Mouse (Mus musculus) liver, embryonic 15.5 days (tissue): ENCODE results near the gene Htr1d. TPM values are rescaled to one million over a fixed set of nuclear protein-coding genes. Genes with fewer than 3 reads are reported as not detected.
A peak's percentile ranks its signal among the peaks of the same experiment; 100 is the strongest.

ENCODE experiments used
- ATAC-seq: fragments of 200-750 bp; cut with Nextera tagmentation; 2 replicates; pipeline ENCODE4 v1.8.0; 2017; ENCODE audit warnings: moderate number of reproducible peaks, mild to moderate bottlenecking, moderate library complexity; ENCODE audit not compliant: insufficient read depth
- H3K27ac ChIP-seq: fragments of 300-500 bp; sonication (generic); replicated peaks from 2 replicates; pipeline ENCODE4 v1.5.1; 2015; ENCODE audit warnings: mild to moderate bottlenecking, inconsistent platforms
- H3K27me3 ChIP-seq: fragments of 300-500 bp; sonication (generic); 2 replicates; pipeline ENCODE4 v1.6.1; 2015; ENCODE audit warnings: mild to moderate bottlenecking, inconsistent platforms
- H3K36me3 ChIP-seq: fragments of 300-500 bp; sonication (generic); replicated peaks from 2 replicates; pipeline ENCODE4 v1.6.1; 2015; ENCODE audit warnings: moderate library complexity, mild to moderate bottlenecking, inconsistent platforms
- H3K4me1 ChIP-seq: fragments of 300-500 bp; sonication (generic); replicated peaks from 2 replicates; pipeline ENCODE4 v1.6.1; 2015; ENCODE audit warnings: inconsistent platforms
- H3K4me2 ChIP-seq: fragments of 300-500 bp; sonication (generic); 2 replicates; pipeline ENCODE4 v1.6.1; 2015; ENCODE audit warnings: moderate library complexity, mild to moderate bottlenecking, inconsistent platforms
- H3K4me3 ChIP-seq: fragments of 300-500 bp; sonication (generic); replicated peaks from 2 replicates; pipeline ENCODE4 v1.5.1; 2015; ENCODE audit warnings: mild to moderate bottlenecking, inconsistent platforms
- H3K9ac ChIP-seq: fragments of 300-500 bp; sonication (generic); 2 replicates; pipeline ENCODE4 v1.6.1; 2015; ENCODE audit warnings: moderate library complexity, mild to moderate bottlenecking, inconsistent platforms
- H3K9me3 ChIP-seq: fragments of 300-500 bp; sonication (generic); replicated peaks from 2 replicates; pipeline ENCODE4 v1.6.1; 2016; ENCODE audit warnings: inconsistent platforms
- WGBS: fragments of 180-500 bp; shearing (Covaris S2); methylation state at CpG from one replicate; pipeline ENCODE4 v1.1.7; 2015; ENCODE audit warnings: mixed read lengths; ENCODE audit not compliant: insufficient replicate concordance; 5-methylcytosine and 5-hydroxymethylcytosine counted together
- polyA plus RNA-seq: library from polyadenylated mRNA; unstranded; fragments of >200 nt; fragmentation: Nextera tagmentation; extraction: Ambion mirVana; gene quantifications from 2 replicates; pipeline ENCODE4 v1.2.1, GENCODE M21; 2015

Htr1d gene
- polyA plus RNA-seq = not detected in 2 replicates

DNA sequence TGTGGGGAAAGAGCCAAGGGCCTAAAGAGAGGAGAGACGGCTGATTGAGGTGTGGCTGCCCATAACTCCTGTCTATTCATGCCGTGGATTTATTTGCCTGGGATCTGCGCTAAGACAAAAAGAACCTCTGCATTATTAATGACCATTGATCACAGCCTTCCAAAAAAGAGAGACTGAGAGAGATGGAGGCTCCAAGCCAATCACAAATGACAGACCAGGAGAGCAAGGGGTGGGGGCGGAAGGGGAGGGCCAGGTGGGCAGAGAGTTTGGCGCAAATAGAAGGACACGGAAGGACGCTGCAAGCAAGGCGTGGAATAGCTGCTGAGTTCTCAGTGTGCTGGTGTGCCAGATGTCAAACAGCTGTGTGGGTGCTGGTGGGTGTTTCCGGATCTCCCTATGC, at the start of gene Htr1d:
Gene Htr1d (plus strand): TSS at position 301 of the 400 bp plus-strand sequence.
- H3K4me1 ChIP-seq = peaks cover 10% of the 10 kb centered on the region
- no peak for ATAC-seq
- H3K4me2 ChIP-seq = peak within 1 kb of the TSS; percentile 67
- H3K9me3 ChIP-seq = no peaks in the 10 kb centered on the region
- no peaks in the 10 kb centered on the region for H3K36me3 ChIP-seq
- peak within 1 kb of the TSS; percentile 40 for H3K4me3 ChIP-seq
- WGBS = 66% methylated on average over 9 of the region's 9 CpGs
- H3K9ac ChIP-seq = no peak within 1 kb of the TSS
- no peak within 1 kb of the TSS for H3K27ac ChIP-seq
- H3K27me3 ChIP-seq = peaks cover 74% of the 10 kb centered on the region

DNA sequence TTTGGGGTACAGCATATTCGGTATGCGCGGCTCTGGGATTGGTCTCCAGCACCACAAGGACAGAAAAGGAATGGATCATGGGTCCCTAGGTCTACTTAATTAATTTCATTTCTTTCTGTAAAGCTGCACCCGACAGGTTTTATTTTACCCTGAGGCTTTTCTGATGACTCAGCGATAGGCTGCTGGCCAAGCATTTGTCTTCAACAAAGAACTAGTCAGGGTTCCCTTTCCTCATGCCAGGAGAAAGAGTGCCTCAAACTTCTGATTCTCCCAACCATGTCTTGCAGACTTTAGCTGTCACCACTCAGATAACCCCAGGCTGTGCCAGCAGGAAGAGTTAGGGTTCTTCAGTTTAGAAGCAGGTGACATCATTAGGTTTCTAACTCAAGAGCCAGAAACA, 46.3 kb upstream of the Htr1d start:
- WGBS = 75% methylated on average over 5 of the region's 5 CpGs
- no peak for ATAC-seq

DNA sequence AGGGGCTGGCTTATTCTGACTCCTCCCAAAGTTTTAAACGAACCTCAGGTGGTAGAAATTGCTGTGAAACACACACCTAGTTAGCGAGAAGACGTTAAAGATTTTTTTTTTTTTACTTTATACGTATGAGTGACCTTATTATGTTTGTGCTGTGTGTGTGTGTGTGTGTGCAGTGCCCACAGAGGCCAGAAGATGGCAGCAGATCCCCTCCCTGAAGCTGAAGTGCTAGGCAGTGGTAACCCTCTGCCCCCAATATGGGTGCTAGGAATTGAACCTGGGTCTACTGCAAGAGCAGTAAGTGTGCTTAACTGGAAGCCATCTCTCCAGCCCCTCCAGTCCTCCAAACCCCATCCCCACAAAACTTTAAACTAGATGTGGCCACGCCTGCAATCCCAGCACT, 40.3 kb upstream of the Htr1d start:
- 59% methylated on average over 5 of the region's 5 CpGs for WGBS
- no peak for ATAC-seq
- H3K27me3 ChIP-seq = no peaks in the 10 kb centered on the region

More for the DNA sequence above, 46.3 kb upstream of the Htr1d start:
- Histone ChIP-seq H3K27ac (no peak overlapping the region), H3K4me1 (no peaks in the 10 kb centered on the region), H3K9ac (no peak overlapping the region), H3K4me2 (no peak overlapping the region), H3K27me3 (no peaks in the 10 kb centered on the region; the same call in 1 of the 2 replicates), H3K36me3 (no peaks in the 10 kb centered on the region), H3K4me3 (no peak overlapping the region), H3K9me3 (no peaks in the 10 kb centered on the region)

DNA sequence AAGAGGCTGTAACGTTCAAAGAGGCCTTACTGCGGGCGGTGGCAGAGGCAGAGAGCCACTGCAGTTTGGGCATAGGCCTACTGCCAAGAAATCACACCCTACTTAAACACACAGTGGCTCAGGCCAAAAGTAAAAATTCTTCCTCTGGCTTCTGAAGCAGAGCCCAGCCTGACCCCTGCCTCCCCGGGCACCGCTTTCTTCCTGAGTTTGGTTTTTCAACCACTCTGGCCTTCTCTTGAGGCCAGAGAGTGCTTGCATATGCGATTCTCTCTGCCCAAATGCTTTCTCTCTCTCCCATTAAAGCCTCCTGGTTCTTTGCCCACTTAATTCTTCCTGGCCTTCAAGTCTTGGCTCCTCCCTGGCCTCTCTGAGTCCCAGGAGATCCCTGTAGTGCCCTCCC, 39.5 kb upstream of the Htr1d start:
- H3K4me1 ChIP-seq = no peaks in the 10 kb centered on the region
- no peaks in the 10 kb centered on the region for H3K9me3 ChIP-seq
- 69% methylated on average over 6 of the region's 6 CpGs for WGBS
- H3K27ac ChIP-seq = no peak overlapping the region
- H3K4me3 ChIP-seq = no peak overlapping the region
- no peak overlapping the region for H3K4me2 ChIP-seq
- ATAC-seq = no peak
- no peaks in the 10 kb centered on the region for H3K36me3 ChIP-seq
- H3K27me3 ChIP-seq = no peaks in the 10 kb centered on the region
- no peak overlapping the region for H3K9ac ChIP-seq

More for the DNA sequence above, 40.3 kb upstream of the Htr1d start:
- H3K4me1 ChIP-seq = no peaks in the 10 kb centered on the region
- no peak overlapping the region for H3K4me3 ChIP-seq
- no peak overlapping the region for H3K4me2 ChIP-seq
- H3K9me3 ChIP-seq = no peaks in the 10 kb centered on the region
- H3K36me3 ChIP-seq = no peaks in the 10 kb centered on the region
- no peak overlapping the region for H3K27ac ChIP-seq
- H3K9ac ChIP-seq = no peak overlapping the region

- H3K9me3 ChIP-seq = no peaks in the 10 kb centered on the region
- no peaks in the 10 kb centered on the region for H3K36me3 ChIP-seq
- no peaks in the 10 kb centered on the region for H3K4me1 ChIP-seq
- no peak overlapping the region for H3K4me3 ChIP-seq
- no peak overlapping the region for H3K9ac ChIP-seq
- H3K27me3 ChIP-seq = no peaks in the 10 kb centered on the region
- no peak overlapping the region for H3K4me2 ChIP-seq
- H3K27ac ChIP-seq = no peak overlapping the region
- WGBS = 52% methylated on average over 11 of the region's 11 CpGs
- ATAC-seq = no peak
These were observed 36.1 kb upstream of the Htr1d start for GRCm38 (mm10) chr4:136387261-136387660.

GRCm38 (mm10) chr4:136401806-136402205, 21.5 kb upstream of the Htr1d start:
- no peaks in the 10 kb centered on the region for H3K4me1 ChIP-seq
- H3K9me3 ChIP-seq = no peaks in the 10 kb centered on the region
- no peaks in the 10 kb centered on the region for H3K36me3 ChIP-seq
- no peak for ATAC-seq
- H3K27me3 ChIP-seq = no peaks in the 10 kb centered on the region
- H3K4me3 ChIP-seq = no peak overlapping the region
- WGBS = 53% methylated on average over 10 of the region's 10 CpGs
- H3K4me2 ChIP-seq = no peak overlapping the region
- H3K27ac ChIP-seq = no peak overlapping the region
- H3K9ac ChIP-seq = no peak overlapping the region

GRCm38 (mm10) chr4:136407831-136408230, 15.5 kb upstream of the Htr1d start:
- H3K4me3 ChIP-seq = no peak overlapping the region
- no peak overlapping the region for H3K27ac ChIP-seq
- ATAC-seq = no peak
- H3K9ac ChIP-seq = no peak overlapping the region
- WGBS = 72% methylated on average over 11 of the region's 11 CpGs
- H3K9me3 ChIP-seq = no peaks in the 10 kb centered on the region
- H3K4me2 ChIP-seq = no peak overlapping the region
- no peaks in the 10 kb centered on the region for H3K4me1 ChIP-seq
- no peaks in the 10 kb centered on the region for H3K36me3 ChIP-seq
- 0 out of 2 replicates have a peak, but pooled peaks cover 6% of the 10 kb centered on the region for H3K27me3 ChIP-seq

DNA sequence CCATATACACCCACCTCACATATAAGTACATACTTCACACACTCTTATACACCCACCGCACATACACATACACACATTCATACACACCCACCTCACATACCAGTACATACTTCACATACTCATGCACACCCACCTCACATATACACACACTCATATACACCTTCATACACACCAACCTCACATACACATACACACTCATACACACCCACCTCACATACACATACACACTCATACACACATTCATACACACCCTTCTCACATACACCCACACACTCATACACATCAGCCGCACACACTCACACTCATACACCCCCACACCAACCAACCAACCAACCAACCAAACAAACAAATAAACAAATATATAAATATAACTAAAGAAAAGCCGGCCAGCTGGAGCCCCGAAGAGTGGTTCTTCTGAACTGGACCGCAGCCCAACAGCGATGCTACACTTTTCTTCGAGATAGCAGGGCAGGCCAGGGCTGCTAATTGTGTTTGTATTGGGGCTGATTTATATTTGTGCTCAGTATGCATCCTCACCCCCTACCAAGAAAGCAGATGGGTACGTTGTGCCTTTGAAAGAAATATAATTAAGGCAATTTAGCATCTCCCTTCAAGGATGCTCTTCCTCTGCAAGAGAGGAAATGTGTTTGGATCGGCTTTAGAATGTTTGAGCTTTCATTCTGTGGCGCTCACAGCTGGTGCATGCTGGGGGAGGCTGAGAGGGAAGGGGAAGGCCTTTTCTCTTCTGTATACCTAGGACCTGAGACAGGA, 11.1 kb upstream of the Htr1d start:
- Histone ChIP-seq H3K36me3 (no peaks in the 10 kb centered on the region), H3K9me3 (no peaks in the 10 kb centered on the region), H3K27me3 (0 out of 2 replicates have a peak, but pooled peaks cover 6% of the 10 kb centered on the region), H3K9ac (no peak overlapping the region), H3K27ac (no peak overlapping the region), H3K4me1 (no peaks in the 10 kb centered on the region), H3K4me3 (no peak overlapping the region), H3K4me2 (no peak overlapping the region)
- WGBS = 67% methylated on average over 10 of the region's 10 CpGs
- no peak for ATAC-seq

DNA sequence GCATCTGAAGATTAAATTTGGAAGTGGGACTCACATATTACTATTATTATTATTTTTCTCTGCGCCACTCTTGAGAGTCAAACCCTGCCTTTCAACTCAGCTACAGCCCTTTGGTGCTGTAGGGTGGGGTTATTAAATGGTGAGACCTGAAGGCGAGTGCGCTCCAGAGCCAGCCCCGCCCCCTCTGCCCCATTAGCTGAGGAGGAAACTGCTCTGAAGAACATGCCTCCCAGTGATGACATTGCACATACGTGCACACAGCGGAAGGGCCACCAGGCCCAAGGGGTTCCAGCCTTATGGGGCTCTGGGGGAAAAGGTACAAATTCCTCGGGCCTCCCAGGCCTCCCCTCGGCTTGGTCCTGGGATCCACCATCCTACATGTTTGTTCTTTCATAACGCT, 7.8 kb upstream of the Htr1d start:
- Histone ChIP-seq H3K27ac (no peak overlapping the region), H3K4me3 (no peak overlapping the region), H3K9me3 (no peaks in the 10 kb centered on the region), H3K27me3 (peaks cover 20% of the 10 kb centered on the region), H3K36me3 (no peaks in the 10 kb centered on the region), H3K9ac (no peak overlapping the region), H3K4me1 (no peaks in the 10 kb centered on the region), H3K4me2 (no peak overlapping the region)
- WGBS = 65% methylated on average over 9 of the region's 9 CpGs
- no peak for ATAC-seq

GRCm38 (mm10) chr4:136418962-136419361, 4.4 kb upstream of the Htr1d start:
- H3K9ac ChIP-seq = no peak overlapping the region
- no peak overlapping the region for H3K4me2 ChIP-seq
- H3K27me3 ChIP-seq = peaks cover 45% of the 10 kb centered on the region
- no peaks in the 10 kb centered on the region for H3K4me1 ChIP-seq
- ATAC-seq = no peak
- WGBS = 15% methylated on average over 11 of the region's 11 CpGs
- H3K9me3 ChIP-seq = no peaks in the 10 kb centered on the region
- no peak overlapping the region for H3K4me3 ChIP-seq
- H3K36me3 ChIP-seq = no peaks in the 10 kb centered on the region
- no peak overlapping the region for H3K27ac ChIP-seq

DNA sequence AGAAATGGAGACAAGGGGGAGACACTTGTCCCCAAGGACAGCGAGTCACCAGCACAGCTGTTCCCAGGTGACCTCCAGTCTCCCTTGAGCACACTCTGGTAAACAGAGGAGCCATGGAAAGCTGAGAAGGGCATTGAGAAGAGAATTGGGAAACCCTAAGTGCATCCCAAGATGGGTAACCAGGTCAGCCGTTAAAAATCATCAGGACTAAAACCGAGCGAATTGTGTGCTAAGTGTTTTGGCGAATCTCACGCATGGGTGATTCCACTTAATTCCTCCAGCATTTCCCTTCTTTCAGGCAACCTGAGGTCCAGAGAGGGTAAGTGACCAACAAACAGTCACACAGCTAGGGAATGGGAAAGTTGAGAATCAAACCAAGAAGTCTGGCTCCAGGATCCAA, 3.9 kb upstream of the Htr1d start:
- Histone ChIP-seq H3K4me1 (peaks cover 3% of the 10 kb centered on the region; the same call in 1 of the 2 replicates), H3K4me2 (no peak overlapping the region), H3K27ac (no peak overlapping the region), H3K4me3 (no peak overlapping the region), H3K9me3 (no peaks in the 10 kb centered on the region), H3K36me3 (no peaks in the 10 kb centered on the region), H3K27me3 (peaks cover 49% of the 10 kb centered on the region), H3K9ac (no peak overlapping the region)
- 65% methylated on average over 6 of the region's 6 CpGs for WGBS
- no peak for ATAC-seq
